Mouse (Mus musculus): ENCODE measurements around the gene Bdh1. TPM values are rescaled to one million over a fixed set of nuclear protein-coding genes. Genes with fewer than 3 reads are reported as not detected.

The Bdh1 gene
- total RNA-seq, 2 experiments from 2014 or later: 5.0 to 23.1 TPM

- no peak for DNase-seq (ENCODE audit: low spot score in 2 of 2)
Measured at GRCm38 (mm10) chr16:31499681-31500310, 77.7 kb downstream of the Bdh1 start.

GRCm38 (mm10) chr16:31500532-31500931 is 78.5 kb downstream of the Bdh1 start:
- peak in 1 of 2 experiments; percentile 47 for DNase-seq (ENCODE audit: low spot score in 2 of 2)

DNA sequence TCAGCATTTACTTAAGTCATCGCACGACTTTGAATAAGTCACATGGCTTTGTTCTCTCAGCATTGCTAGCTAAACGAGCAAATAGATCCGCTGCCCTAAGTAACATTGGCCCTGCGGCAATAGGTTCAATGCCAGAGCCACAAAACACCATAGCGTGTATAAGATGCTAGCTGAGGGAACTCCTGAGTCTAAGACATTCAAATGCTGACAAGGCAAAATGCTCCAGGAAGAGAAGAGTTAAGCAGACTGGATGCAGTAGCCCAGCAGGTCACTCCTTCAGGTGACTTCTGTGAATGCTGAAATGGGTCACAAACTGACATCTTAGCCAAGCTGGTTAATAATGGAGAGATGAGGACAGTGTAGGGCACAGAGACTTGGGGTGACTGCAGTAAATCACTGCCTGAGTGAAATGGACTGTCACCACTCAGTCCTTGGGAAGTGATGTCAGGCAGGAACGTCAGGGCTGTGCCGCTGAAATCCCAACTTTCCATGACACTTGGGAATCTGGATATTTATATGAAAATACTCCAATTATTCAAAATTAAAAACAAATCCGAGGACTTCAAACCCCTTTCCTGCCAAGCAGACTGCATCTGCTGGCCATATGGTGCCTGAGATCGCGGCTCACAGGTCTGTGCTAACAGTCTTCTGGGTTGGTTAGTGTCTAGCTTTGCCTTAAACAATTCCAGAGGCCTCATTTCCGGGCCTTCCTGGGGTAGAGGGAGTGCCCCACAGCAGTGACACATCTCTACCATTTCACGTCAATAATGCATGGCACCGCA is 79.1 kb downstream of the Bdh1 start:
- DNase-seq (ENCODE audit: low spot score in 2 of 2): no peak

DNA sequence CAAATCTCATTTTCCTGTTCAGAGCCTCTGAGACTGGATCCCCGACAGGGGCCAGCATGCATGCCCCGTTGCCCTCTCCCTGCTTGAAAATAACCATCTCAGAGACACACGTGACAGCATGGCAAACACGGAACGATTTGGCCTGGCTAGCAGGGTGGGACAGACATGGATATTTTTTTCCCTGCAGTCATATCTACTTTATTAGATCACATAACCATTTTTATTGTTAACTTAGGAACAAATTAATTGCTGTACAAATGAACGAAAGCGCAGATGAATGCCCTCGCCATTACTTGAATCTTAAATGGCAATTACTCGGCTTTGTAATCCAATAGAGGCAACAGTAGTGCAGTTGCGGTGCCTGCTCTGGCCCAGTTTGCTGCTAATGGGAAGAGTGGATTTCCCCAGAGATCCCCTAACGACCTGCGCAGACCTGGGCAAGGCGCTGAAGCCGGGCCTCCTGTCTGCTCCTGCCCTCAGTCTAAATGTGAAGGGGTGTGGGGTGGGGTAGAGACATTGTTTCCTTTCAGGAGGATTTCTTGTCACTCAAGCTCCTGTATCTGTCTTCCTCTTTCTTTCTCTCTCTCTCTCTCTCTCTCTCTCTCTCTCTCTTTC is 79.8 kb downstream of the Bdh1 start:
- no peak for DNase-seq (ENCODE audit: low spot score in 2 of 2)

GRCm38 (mm10) chr16:31506665-31507456 is 84.8 kb downstream of the Bdh1 start:
- DNase-seq (ENCODE audit: low spot score in 2 of 2): peak; percentile 41 to 59

GRCm38 (mm10) chr16:31507457-31507755 is 85.3 kb downstream of the Bdh1 start:
- peak in 1 of 2 experiments; percentile 46 for DNase-seq (ENCODE audit: low spot score in 2 of 2)

DNA sequence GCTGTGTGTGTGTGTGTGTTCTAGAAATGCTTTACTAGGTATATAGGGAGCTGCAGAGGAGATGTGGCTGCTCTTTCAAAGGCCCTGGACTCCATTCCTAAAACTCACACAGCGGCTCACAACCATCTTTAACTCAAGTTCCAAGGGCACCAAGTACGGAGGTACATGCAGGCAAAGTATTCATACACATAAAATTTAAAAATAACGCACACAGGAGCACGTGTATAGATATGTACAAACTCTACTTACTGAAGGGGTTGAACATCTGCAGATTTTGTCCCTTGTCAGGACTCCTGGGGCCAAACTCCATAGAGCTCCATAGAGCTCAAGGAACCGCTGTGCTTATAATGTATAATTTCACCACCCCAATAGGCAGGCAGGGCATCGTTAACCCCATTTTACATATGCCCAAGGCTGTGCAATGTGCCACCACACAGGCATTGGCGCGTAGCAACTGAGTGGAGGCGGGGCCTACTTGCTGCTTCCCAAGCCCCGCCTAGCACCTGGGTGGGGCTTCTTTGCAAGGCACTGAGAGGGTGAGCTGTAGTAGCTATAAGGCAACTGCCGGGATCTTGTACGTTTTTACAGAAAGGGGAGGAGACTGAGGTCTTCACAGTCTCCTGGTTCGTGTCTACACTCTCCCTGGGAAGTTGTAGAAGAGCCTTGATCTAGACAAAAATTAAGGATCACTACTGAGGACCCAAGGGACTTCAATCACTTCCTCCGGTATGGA is 85.9 kb downstream of the Bdh1 start:
- no peak for DNase-seq (ENCODE audit: low spot score in 2 of 2)

Other genes with a start within 250 kb of the Bdh1 start
- gene Acap2, start 221.0 kb upstream of the Bdh1 start, total RNA-seq (2021): 10 to 100 TPM; 32.0 to 37.3 TPM
- 10 to 100 TPM; 74.0 to 78.2 TPM for gene Ppp1r2, start 147.0 kb upstream of the Bdh1 start, total RNA-seq (2021)
- gene Apod, start 107.5 kb upstream of the Bdh1 start, total RNA-seq (2021): 10 to 100 TPM in 1 of 2 experiments, 1 to 10 TPM in 1; 7.3 to 13.7 TPM
- 100 to 1,000 TPM in 1 of 2 experiments, 10 to 100 TPM in 1; 80.1 to 117 TPM for gene Dlg1, start 241.2 kb downstream of the Bdh1 start, total RNA-seq (2021)